Mouse (Mus musculus): ENCODE measurements around the gene Adora3. TPM values are rescaled to one million over a fixed set of nuclear protein-coding genes. Genes with fewer than 3 reads are reported as not detected.

The Adora3 gene
- polyA plus RNA-seq, 1 experiment from 2014 or later, result 0.27 TPM

GRCm38 (mm10) chr3:105896811-105897210, 26.2 kb downstream of the Adora3 start:
- Histone ChIP-seq H3K4me3 (replicated peaks; ENCODE audit: low read length) (no peak overlapping the region), H3K27ac (no peak overlapping the region), H3K4me2 (replicated peaks) (no peak overlapping the region), H3K9ac (no peak overlapping the region), H3K27me3 (ENCODE audit: control insufficient read depth, insufficient read depth, low read length) (no peaks in the 10 kb centered on the region), H3K36me3 (replicated peaks; ENCODE audit: control insufficient read depth, insufficient read depth) (no peaks in the 10 kb centered on the region), H3K4me1 (replicated peaks; ENCODE audit: control insufficient read depth, insufficient read depth, low read length) (no peaks in the 10 kb centered on the region), H3K9me3 (ENCODE audit: control insufficient read depth, low read length) (no peaks in the 10 kb centered on the region)
- DNase-seq (ENCODE audit: low spot score) (no peak), ATAC-seq (ENCODE audit: low FRiP score) (no peak)
- WGBS, result 88% methylated on average over 3 of the region's 3 CpGs

DNA sequence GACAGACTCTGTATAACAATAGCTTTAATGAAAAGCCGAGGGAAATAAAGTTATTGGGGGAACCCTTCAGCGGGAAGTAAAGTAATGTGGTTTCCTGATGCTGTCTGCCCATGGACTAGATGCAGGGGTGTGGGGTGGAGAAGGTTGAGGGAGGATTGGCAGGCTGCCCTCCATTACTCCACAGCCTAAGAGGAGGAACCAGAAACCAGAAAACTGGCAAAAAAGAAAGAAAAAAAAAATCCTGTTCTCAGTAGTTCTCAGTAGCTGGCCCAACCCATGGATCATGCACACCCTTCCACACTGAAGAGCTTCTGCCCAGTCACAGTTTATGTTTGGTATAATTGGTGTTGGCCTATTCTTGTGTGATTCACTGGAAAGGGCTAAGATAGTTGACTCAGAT, 27.7 kb downstream of the Adora3 start:
- no peaks in the 10 kb centered on the region for H3K9me3 ChIP-seq (ENCODE audit: control insufficient read depth, low read length)
- no peak overlapping the region for H3K4me3 ChIP-seq (replicated peaks; ENCODE audit: low read length)
- H3K4me1 ChIP-seq (replicated peaks; ENCODE audit: control insufficient read depth, insufficient read depth, low read length), result no peaks in the 10 kb centered on the region
- no peak overlapping the region for H3K9ac ChIP-seq
- ATAC-seq (ENCODE audit: low FRiP score), result no peak
- H3K27me3 ChIP-seq (ENCODE audit: control insufficient read depth, insufficient read depth, low read length), result no peaks in the 10 kb centered on the region
- no peaks in the 10 kb centered on the region for H3K36me3 ChIP-seq (replicated peaks; ENCODE audit: control insufficient read depth, insufficient read depth)
- H3K27ac ChIP-seq, result no peak overlapping the region
- WGBS, result 85% methylated on average over 2 of the region's 2 CpGs
- DNase-seq (ENCODE audit: low spot score), result no peak
- no peak overlapping the region for H3K4me2 ChIP-seq (replicated peaks)

- ATAC-seq (ENCODE audit: low FRiP score) (no peak), DNase-seq (ENCODE audit: low spot score) (no peak)
- Histone ChIP-seq H3K27ac (no peak overlapping the region), H3K4me1 (replicated peaks; ENCODE audit: control insufficient read depth, insufficient read depth, low read length) (no peaks in the 10 kb centered on the region), H3K36me3 (replicated peaks; ENCODE audit: control insufficient read depth, insufficient read depth) (no peaks in the 10 kb centered on the region), H3K4me2 (replicated peaks) (no peak overlapping the region), H3K4me3 (replicated peaks; ENCODE audit: low read length) (no peak overlapping the region), H3K9me3 (ENCODE audit: control insufficient read depth, low read length) (no peaks in the 10 kb centered on the region), H3K9ac (no peak overlapping the region), H3K27me3 (ENCODE audit: control insufficient read depth, insufficient read depth, low read length) (no peaks in the 10 kb centered on the region)
- WGBS, result 92% methylated on average over 11 of the region's 11 CpGs
These were observed 28.2 kb downstream of the Adora3 start for GRCm38 (mm10) chr3:105898861-105899260.

DNA sequence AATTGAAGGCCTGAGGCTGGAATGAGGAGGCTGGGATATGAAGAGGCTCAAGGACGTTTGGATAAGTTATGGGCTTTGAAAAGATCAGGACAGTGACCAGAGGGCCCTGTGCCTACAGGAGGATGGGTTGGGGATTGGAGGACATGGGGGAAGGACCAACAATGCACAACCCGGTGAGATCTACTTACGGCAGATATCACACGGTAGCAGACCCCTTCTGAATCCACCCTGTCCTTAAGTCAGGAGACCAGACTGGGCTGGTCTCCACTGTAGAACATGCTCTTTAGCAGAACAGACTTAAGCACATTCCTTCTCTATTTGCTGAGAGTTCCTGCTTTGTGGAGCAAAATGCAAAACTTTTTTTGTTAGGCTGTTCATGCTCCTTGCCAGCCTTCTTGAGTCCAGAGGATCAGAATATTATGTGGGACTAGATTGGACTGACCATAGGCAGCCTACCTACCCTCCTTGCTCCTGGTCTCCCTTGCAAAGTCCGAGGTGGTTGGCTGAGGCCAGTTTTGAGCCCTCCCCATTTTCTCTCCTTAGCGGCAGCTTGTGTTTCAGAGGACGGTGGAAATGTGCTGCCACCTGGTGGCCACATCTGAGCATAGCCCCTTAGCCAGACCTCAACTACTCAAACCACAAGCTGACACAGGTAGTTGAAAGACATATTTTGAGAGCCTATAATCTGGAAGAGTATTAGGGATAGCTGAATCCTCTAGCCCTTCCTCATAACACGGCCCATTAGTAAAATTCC, 28.9 kb downstream of the Adora3 start:
- H3K9me3 ChIP-seq (ENCODE audit: control insufficient read depth, low read length), result no peaks in the 10 kb centered on the region
- no peaks in the 10 kb centered on the region for H3K27me3 ChIP-seq (ENCODE audit: control insufficient read depth, insufficient read depth, low read length)
- H3K9ac ChIP-seq, result no peak overlapping the region
- DNase-seq (ENCODE audit: low spot score) (peak; percentile 91), ATAC-seq (ENCODE audit: low FRiP score) (peak; percentile 69)
- H3K4me2 ChIP-seq (replicated peaks), result no peak overlapping the region
- H3K4me3 ChIP-seq (replicated peaks; ENCODE audit: low read length), result no peak overlapping the region
- H3K27ac ChIP-seq, result no peak overlapping the region
- H3K4me1 ChIP-seq (replicated peaks; ENCODE audit: control insufficient read depth, insufficient read depth, low read length), result no peaks in the 10 kb centered on the region
- no peaks in the 10 kb centered on the region for H3K36me3 ChIP-seq (replicated peaks; ENCODE audit: control insufficient read depth, insufficient read depth)
- 43% methylated on average over 8 of the region's 8 CpGs for WGBS

- H3K4me3 ChIP-seq (replicated peaks; ENCODE audit: low read length), result no peak overlapping the region
- H3K36me3 ChIP-seq (replicated peaks; ENCODE audit: control insufficient read depth, insufficient read depth), result no peaks in the 10 kb centered on the region
- no peaks in the 10 kb centered on the region for H3K4me1 ChIP-seq (replicated peaks; ENCODE audit: control insufficient read depth, insufficient read depth, low read length)
- 78% methylated on average over 6 of the region's 6 CpGs for WGBS
- ATAC-seq (ENCODE audit: low FRiP score), result no peak
- no peaks in the 10 kb centered on the region for H3K9me3 ChIP-seq (ENCODE audit: control insufficient read depth, low read length)
- no peak overlapping the region for H3K4me2 ChIP-seq (replicated peaks)
- DNase-seq (ENCODE audit: low spot score), result no peak
- H3K9ac ChIP-seq, result no peak overlapping the region
- H3K27me3 ChIP-seq (ENCODE audit: control insufficient read depth, insufficient read depth, low read length), result no peaks in the 10 kb centered on the region
- H3K27ac ChIP-seq, result no peak overlapping the region
These were observed 29.6 kb downstream of the Adora3 start for GRCm38 (mm10) chr3:105900266-105900665.

DNA sequence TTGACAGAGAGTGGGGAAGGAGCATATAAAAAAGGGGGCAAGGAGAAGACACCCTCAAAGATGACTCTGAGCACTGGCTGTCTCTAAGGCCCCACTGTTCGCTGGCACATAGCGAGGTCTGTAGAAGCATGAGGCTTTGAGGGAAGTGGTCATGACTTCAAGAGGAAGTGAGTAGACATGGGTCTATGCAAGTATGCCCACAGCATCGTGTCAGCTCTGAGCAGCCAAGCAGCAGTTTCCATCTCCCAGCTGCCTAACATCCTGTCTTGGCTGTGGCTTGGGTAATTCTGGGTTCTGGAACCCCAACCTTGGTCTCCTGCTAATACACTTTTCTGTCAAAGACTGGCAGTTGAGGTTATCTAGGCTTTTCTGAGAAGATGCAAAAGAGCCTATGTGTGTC, 30.1 kb downstream of the Adora3 start:
- no peak overlapping the region for H3K9ac ChIP-seq
- no peaks in the 10 kb centered on the region for H3K9me3 ChIP-seq (ENCODE audit: control insufficient read depth, low read length)
- no peak overlapping the region for H3K4me3 ChIP-seq (replicated peaks; ENCODE audit: low read length)
- H3K4me1 ChIP-seq (replicated peaks; ENCODE audit: control insufficient read depth, insufficient read depth, low read length), result no peaks in the 10 kb centered on the region
- no peaks in the 10 kb centered on the region for H3K36me3 ChIP-seq (replicated peaks; ENCODE audit: control insufficient read depth, insufficient read depth)
- H3K27ac ChIP-seq, result no peak overlapping the region
- no peak overlapping the region for H3K4me2 ChIP-seq (replicated peaks)
- H3K27me3 ChIP-seq (ENCODE audit: control insufficient read depth, insufficient read depth, low read length), result no peaks in the 10 kb centered on the region
- WGBS, result 85% methylated on average over 3 of the region's 3 CpGs
- DNase-seq (ENCODE audit: low spot score), result no peak
- no peak for ATAC-seq (ENCODE audit: low FRiP score)

GRCm38 (mm10) chr3:105901468-105901867, 30.8 kb downstream of the Adora3 start:
- H3K27me3 ChIP-seq (ENCODE audit: control insufficient read depth, insufficient read depth, low read length), result no peaks in the 10 kb centered on the region
- H3K9me3 ChIP-seq (ENCODE audit: control insufficient read depth, low read length), result no peaks in the 10 kb centered on the region
- no peak overlapping the region for H3K4me2 ChIP-seq (replicated peaks)
- ATAC-seq (ENCODE audit: low FRiP score) (no peak), DNase-seq (ENCODE audit: low spot score) (no peak)
- no peak overlapping the region for H3K4me3 ChIP-seq (replicated peaks; ENCODE audit: low read length)
- no peaks in the 10 kb centered on the region for H3K4me1 ChIP-seq (replicated peaks; ENCODE audit: control insufficient read depth, insufficient read depth, low read length)
- no peak overlapping the region for H3K9ac ChIP-seq
- H3K36me3 ChIP-seq (replicated peaks; ENCODE audit: control insufficient read depth, insufficient read depth), result no peaks in the 10 kb centered on the region
- no peak overlapping the region for H3K27ac ChIP-seq
- WGBS, result 79% methylated on average over 4 of the region's 4 CpGs

- no peak for ATAC-seq (ENCODE audit: low FRiP score)
- H3K36me3 ChIP-seq (replicated peaks; ENCODE audit: control insufficient read depth, insufficient read depth), result no peaks in the 10 kb centered on the region
- H3K27ac ChIP-seq, result no peak overlapping the region
- no peaks in the 10 kb centered on the region for H3K27me3 ChIP-seq (ENCODE audit: control insufficient read depth, insufficient read depth, low read length)
- H3K9ac ChIP-seq, result no peak overlapping the region
- H3K9me3 ChIP-seq (ENCODE audit: control insufficient read depth, low read length), result no peaks in the 10 kb centered on the region
- DNase-seq (ENCODE audit: low spot score), result no peak
- 86% methylated on average over 4 of the region's 4 CpGs for WGBS
- no peak overlapping the region for H3K4me2 ChIP-seq (replicated peaks)
- no peak overlapping the region for H3K4me3 ChIP-seq (replicated peaks; ENCODE audit: low read length)
- no peaks in the 10 kb centered on the region for H3K4me1 ChIP-seq (replicated peaks; ENCODE audit: control insufficient read depth, insufficient read depth, low read length)
These were observed 33.6 kb downstream of the Adora3 start for GRCm38 (mm10) chr3:105904213-105904612.

DNA sequence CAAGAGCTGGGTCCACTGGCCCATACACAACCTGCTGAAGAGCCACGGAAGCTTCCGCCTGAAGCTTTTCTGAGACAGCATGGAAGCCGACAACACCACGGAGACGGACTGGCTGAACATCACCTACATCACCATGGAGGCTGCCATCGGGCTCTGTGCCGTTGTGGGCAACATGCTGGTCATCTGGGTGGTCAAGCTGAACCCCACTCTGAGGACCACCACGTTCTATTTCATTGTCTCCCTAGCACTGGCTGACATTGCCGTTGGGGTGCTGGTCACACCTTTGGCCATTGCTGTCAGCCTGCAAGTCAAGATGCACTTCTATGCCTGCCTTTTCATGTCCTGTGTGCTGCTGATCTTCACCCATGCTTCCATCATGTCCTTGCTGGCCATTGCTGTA, 34.1 kb downstream of the Adora3 start:
- H3K27me3 ChIP-seq (ENCODE audit: control insufficient read depth, insufficient read depth, low read length), result no peaks in the 10 kb centered on the region
- ATAC-seq (ENCODE audit: low FRiP score) (no peak), DNase-seq (ENCODE audit: low spot score) (no peak)
- WGBS, result 93% methylated on average over 9 of the region's 9 CpGs
- H3K4me2 ChIP-seq (replicated peaks), result no peak overlapping the region
- no peak overlapping the region for H3K9ac ChIP-seq
- no peak overlapping the region for H3K27ac ChIP-seq
- H3K4me3 ChIP-seq (replicated peaks; ENCODE audit: low read length), result no peak overlapping the region
- H3K4me1 ChIP-seq (replicated peaks; ENCODE audit: control insufficient read depth, insufficient read depth, low read length), result no peaks in the 10 kb centered on the region
- no peaks in the 10 kb centered on the region for H3K36me3 ChIP-seq (replicated peaks; ENCODE audit: control insufficient read depth, insufficient read depth)
- no peaks in the 10 kb centered on the region for H3K9me3 ChIP-seq (ENCODE audit: control insufficient read depth, low read length)

Data from hindbrain, embryonic 14.5 days (tissue).